Mouse (Mus musculus) heart, adult 11 months (tissue): ENCODE results near the gene Arhgef2.
"Not testable (repeated sequence)": the region's sequence is repeated elsewhere in the genome, so short reads cannot be mapped to it uniquely, and the experiment has no call there.

Experiments used
- DNase-seq: peaks from one replicate; pipeline ENCODE4 v3.0.0; 2022

Arhgef2 gene

GRCm38 (mm10) chr3:88605666-88606065, at the start of gene Arhgef2:
Arhgef2 (plus strand) TSS chr3:88605966.
- DNase-seq = not testable (repeated sequence)

DNA sequence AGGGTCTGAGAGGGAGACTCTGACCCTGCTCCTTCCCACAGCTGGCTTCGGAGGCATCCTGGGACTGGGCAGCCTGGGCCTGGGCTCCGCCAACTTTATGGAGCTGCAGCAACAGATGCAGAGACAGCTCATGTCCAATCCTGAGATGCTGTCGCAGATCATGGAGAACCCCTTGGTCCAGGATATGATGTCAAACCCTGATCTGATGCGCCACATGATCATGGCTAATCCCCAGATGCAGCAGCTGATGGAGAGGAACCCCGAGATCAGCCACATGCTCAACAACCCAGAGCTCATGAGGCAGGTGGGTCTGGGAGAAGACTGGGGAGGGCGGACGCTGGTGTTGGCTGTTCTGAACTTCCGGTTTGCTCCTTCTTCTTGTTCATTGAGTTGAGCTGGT, 49.1 kb upstream of the Arhgef2 start:
- peak; percentile 87 for DNase-seq

DNA sequence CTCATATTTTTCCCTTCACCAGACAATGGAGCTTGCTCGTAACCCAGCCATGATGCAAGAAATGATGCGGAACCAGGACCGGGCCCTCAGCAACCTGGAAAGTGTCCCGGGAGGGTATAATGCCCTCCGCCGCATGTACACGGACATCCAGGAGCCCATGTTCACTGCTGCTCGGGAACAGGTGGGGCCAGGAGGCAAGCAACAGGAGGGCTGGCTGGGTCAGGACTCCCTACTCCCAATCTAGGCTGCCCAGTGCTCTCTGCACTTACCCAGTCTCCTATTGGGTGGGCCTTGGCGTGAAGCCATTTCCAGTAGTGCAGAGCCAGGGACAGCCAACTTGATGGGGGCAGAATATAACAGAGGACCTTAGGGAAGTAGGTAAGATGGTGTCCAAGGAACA, 46.2 kb upstream of the Arhgef2 start:
- peak; percentile 87 for DNase-seq

DNA sequence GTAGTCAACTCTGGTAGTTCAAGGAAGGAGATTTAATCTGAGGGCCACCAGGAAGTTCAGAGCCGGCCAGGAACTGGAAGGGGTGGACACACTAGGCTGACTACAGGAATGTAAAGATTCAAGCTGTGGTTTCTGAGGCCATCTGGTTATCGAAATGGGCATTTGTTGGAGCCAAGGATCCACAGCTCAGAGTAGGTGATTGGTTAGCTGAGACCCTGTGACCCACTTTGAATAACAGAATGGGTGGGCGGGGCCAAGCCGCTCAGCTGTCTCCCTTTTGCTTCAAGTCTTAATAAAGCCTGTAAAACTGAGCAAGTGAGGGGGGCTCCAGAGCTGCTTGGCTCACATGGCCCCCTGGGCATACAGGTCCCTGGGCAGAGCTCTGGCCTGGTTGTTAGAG, 43.8 kb upstream of the Arhgef2 start:
- peak; percentile 89 for DNase-seq

- peak; percentile 86 for DNase-seq
These were observed 42.3 kb upstream of the Arhgef2 start for GRCm38 (mm10) chr3:88563442-88563841.

- DNase-seq = peak; percentile 88
These were observed 41.8 kb upstream of the Arhgef2 start for GRCm38 (mm10) chr3:88563966-88564365.

- peak; percentile 94 for DNase-seq
These were observed 39.6 kb upstream of the Arhgef2 start for GRCm38 (mm10) chr3:88566116-88566515.

DNA sequence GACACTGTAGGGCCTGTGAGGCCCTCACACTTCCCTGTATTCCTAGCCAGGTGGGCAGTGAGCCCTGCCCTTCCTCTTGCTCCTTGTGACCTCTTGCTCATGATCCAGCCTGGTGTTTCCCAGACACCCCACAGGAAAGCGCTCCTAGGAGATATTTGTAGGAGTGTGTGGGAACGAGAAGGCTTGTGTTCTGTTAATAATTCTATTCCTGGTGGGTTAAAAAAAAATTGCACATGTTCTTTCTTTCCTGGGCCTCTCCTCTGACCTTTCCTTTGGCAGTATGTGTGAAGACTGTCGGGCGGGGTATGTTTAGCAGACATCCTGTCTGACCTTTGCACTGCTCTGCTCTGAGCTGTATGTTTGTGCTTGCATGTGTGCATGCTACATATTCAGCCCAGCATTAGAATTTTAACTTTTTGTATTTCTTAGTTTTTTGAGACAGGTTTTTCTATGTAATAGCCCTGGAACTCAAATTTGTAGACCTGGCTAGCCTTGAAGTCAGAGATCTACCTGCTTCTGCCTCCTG, 39.2 kb upstream of the Arhgef2 start:
- DNase-seq = no peak

GRCm38 (mm10) chr3:88567892-88568291, 37.9 kb upstream of the Arhgef2 start:
- peak; percentile 92 for DNase-seq

- peak; percentile 79 for DNase-seq
These were observed 37.2 kb upstream of the Arhgef2 start for GRCm38 (mm10) chr3:88568615-88569014.

DNA sequence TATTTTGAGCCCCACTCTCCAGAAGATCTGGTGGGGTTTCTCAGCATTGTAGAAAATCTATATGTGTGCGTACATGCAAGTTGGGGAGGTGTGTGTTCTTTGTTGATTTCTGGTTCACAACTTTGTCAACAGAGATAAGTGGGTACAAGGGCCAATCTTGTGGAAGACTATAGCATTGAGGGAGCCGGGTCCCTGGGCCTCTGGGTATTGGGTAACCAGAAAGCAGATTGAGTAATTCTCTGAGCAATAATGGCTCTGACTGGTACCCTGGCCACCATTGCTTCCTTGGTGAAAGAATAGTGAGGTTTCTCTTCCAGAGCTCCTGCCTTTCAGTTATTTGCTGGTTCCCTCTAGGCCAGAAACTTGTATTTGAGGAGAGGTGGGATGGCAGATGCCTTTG, 36.7 kb upstream of the Arhgef2 start:
- no peak for DNase-seq

- DNase-seq = peak; percentile 83
These were observed 36.1 kb upstream of the Arhgef2 start for GRCm38 (mm10) chr3:88569694-88570093.

GRCm38 (mm10) chr3:88570341-88570740, 35.4 kb upstream of the Arhgef2 start:
- no peak for DNase-seq

GRCm38 (mm10) chr3:88571856-88572255, 33.9 kb upstream of the Arhgef2 start:
- no peak for DNase-seq

- peak; percentile 74 for DNase-seq
These were observed 32.9 kb upstream of the Arhgef2 start for GRCm38 (mm10) chr3:88572835-88573234.

- peak; percentile 82 for DNase-seq
These were observed 32.0 kb upstream of the Arhgef2 start for GRCm38 (mm10) chr3:88573810-88574209.

DNA sequence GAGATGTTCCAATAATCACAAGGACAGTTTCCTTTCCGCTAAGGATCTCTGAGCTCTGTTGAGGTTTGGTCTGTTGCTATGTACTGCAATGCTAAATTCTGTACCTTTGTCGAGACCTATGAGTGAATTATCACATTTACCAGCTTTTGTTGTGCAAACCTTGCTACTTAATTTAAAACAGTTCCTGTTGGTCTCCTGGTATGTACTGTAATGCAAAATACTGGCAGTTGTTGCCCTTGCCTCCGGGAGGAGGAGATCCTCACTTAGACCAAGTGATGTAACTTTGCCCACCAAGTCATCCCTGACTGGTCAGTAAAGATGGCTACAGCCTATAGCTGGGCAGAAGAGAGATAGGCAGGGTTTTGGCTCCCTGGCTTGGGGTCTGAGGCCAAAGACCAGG, 30.2 kb upstream of the Arhgef2 start, which contains the start of gene Ssr2:
Ssr2 (plus strand) TSS at position 337 of the 400 bp plus-strand sequence.
- no peak for DNase-seq

- not testable (repeated sequence) for DNase-seq
These were observed 27.9 kb upstream of the Arhgef2 start for GRCm38 (mm10) chr3:88577846-88578245.

DNA sequence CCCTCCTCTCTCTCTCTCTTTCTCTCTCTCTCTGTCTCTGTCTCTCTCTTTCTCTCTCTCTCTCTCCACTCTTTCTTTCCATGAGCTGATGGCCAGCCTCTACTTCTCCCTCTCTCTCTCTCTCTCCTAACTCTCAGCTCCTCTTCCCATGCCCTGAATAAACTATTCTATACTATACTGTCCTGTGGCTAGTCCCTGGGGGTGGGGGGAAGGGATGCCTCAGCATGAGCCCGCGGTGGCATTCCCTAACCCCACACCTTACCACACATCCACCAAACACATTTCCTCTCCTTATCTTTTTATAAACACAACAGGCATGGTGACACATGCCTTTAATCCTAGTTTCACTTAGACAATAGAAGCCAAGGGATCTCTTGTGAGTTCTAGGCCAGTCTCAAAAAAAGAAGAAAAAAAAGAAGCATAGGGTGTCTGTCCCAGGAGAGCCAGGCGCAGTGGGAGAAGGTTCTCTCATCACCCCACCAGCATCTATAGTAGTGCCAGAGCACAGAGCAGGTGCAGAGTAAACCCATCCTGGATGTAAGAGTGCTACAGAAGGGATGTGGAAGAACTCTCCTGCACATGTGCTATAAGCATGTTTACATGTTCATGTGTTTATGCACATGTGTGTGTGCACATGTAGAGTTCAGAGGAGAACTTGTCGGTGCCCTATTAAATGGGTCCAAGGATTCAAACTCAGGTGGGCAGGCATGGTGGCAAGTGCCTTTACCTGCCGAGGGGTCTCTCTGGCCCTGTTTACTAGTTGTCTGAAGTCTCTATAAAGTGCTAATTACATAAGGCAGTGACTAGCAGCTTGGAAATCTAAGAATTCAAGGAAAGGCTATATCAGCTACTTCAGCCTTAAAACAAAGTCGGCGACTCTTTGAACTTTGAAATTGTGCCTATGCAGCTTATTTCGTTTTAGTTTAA, 27.0 kb upstream of the Arhgef2 start:
- no peak for DNase-seq

DNA sequence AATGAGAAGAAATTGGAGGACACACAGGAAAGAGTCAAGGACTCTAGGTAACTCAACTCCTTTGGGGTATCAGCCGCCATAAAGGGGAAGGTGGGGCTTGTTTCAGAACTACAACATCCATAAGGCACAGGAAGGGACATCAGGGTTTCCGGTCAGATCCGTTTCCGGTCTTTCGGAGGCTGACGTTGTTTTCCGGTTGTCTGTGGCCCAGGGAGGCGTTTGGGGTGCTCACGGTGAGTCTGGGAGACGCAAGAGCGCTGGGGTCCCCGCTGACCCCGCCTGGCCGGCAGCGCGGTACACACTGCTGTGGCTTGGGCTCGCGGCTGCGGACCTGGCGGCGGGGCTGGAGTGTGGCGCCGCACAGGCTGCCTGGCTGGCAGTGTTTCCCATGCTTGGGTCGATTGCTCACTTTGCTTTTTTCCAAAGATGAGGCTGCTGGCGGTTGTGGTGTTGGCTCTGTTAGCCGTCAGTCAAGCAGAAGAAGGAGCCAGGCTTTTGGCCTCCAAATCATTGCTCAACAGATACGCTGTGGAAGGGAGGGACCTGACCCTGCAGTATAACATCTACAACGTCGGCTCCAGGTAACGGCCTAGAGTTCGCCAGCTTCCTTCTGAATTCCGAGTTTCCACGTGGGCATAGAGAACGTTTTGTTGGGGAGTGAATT, 26.2 kb upstream of the Arhgef2 start:
- peak; percentile 98 for DNase-seq

GRCm38 (mm10) chr3:88585769-88586168, 20.0 kb upstream of the Arhgef2 start:
- DNase-seq = no peak

GRCm38 (mm10) chr3:88586640-88587039, 19.1 kb upstream of the Arhgef2 start:
- DNase-seq = peak; percentile 71

GRCm38 (mm10) chr3:88590246-88590645, 15.5 kb upstream of the Arhgef2 start:
- DNase-seq = no peak

DNA sequence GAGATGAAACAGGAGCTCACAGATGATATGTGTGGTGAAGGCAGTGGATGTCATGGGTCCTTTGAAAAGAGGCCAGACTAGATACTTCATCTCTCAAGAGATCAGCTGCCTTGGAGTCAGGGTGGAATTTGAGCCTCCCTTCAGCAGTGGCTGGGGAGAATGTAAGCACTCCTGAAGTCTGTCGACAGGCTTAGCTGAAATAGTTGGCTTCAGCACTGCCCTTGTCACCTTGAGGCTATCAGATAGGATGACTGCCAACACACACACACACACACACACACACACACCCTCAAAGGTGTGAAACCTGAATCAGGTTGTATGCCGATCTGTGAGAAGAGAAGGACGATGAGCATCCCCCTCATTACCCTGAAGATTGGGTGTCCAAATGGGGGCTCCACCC, 14.7 kb upstream of the Arhgef2 start:
- DNase-seq = no peak
